Mouse (Mus musculus) midbrain, embryonic 12.5 days (tissue): ENCODE measurements around the gene Igsf3. TPM values are rescaled to one million over a fixed set of nuclear protein-coding genes. Genes with fewer than 3 reads are reported as not detected.

Source experiments
- ATAC-seq: fragments of 200-750 bp; cut with Nextera tagmentation; 2 replicates; pipeline ENCODE4 v1.8.0; 2017; ENCODE audit warnings: low read depth, moderate TSS enrichment, moderate library complexity; ENCODE audit not compliant: low FRiP score
- H3K27ac ChIP-seq: fragments of 300-500 bp; sonication (generic); replicated peaks from 2 replicates; pipeline ENCODE4 v1.5.1; 2016; ENCODE audit warnings: mild to moderate bottlenecking
- H3K27me3 ChIP-seq: fragments of 300-500 bp; sonication (generic); 2 replicates; pipeline ENCODE4 v1.6.1; 2016; ENCODE audit warnings: mild to moderate bottlenecking
- H3K36me3 ChIP-seq: fragments of 300-500 bp; sonication (generic); 2 replicates; pipeline ENCODE4 v1.6.1; 2016
- H3K4me1 ChIP-seq: fragments of 300-500 bp; sonication (generic); 2 replicates; pipeline ENCODE4 v1.6.1; 2016
- H3K4me2 ChIP-seq: fragments of 300-500 bp; sonication (generic); replicated peaks from 2 replicates; pipeline ENCODE4 v1.6.1; 2016; ENCODE audit warnings: mild to moderate bottlenecking, moderate library complexity
- H3K4me3 ChIP-seq: fragments of 300-500 bp; sonication (generic); 2 replicates; pipeline ENCODE4 v1.5.1; 2016; ENCODE audit warnings: mild to moderate bottlenecking
- H3K9ac ChIP-seq: fragments of 300-500 bp; sonication (generic); replicated peaks from 2 replicates; pipeline ENCODE4 v1.6.1; 2016; ENCODE audit warnings: mild to moderate bottlenecking, moderate library complexity
- H3K9me3 ChIP-seq: fragments of 300-500 bp; sonication (generic); 2 replicates; pipeline ENCODE4 v1.6.1; 2016; ENCODE audit warnings: mild to moderate bottlenecking
- WGBS: fragments of 180-500 bp; shearing (Covaris S2); methylation state at CpG from one replicate; pipeline ENCODE4 v1.1.7; 2016; 5-methylcytosine and 5-hydroxymethylcytosine counted together
- polyA plus RNA-seq: library from polyadenylated mRNA; unstranded; fragments of >200 nt; fragmentation: Nextera tagmentation; extraction: Ambion mirVana; gene quantifications from 2 replicates; pipeline ENCODE4 v1.2.1, GENCODE M21; 2016

Igsf3 gene
- polyA plus RNA-seq, 1 experiment from 2014 or later = 53.1 TPM

DNA sequence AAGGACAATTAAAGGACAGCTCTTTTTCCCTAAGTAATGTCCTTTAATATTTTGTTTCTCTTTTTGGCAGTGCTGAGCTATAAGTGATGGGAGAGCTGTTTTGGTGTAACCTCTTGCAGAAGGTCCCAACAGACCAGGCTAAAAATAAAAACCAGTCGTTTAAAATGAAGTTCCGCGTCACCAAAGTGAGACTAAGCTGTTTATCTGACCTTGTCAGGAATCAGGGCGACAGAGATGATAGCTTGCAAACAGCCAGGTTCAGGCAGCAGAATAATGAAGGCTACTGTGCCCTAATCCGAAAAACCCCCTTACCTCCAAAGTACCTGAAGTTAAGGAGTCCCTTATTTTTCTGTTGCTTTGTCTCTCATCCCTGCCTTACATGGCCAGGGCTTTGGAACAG, 21.2 kb upstream of the Igsf3 start:
- H3K4me3 ChIP-seq = no peak overlapping the region
- no peak overlapping the region for H3K9ac ChIP-seq
- 63% methylated on average over 5 of the region's 5 CpGs for WGBS
- ATAC-seq = no peak
- no peaks in the 10 kb centered on the region for H3K27me3 ChIP-seq
- no peaks in the 10 kb centered on the region for H3K36me3 ChIP-seq
- H3K4me2 ChIP-seq = no peak overlapping the region
- 0 out of 2 replicates have a peak, but pooled peaks cover 3% of the 10 kb centered on the region for H3K9me3 ChIP-seq
- 0 out of 2 replicates have a peak, but pooled peaks cover under 1% of the 10 kb centered on the region for H3K4me1 ChIP-seq
- H3K27ac ChIP-seq = no peak overlapping the region

DNA sequence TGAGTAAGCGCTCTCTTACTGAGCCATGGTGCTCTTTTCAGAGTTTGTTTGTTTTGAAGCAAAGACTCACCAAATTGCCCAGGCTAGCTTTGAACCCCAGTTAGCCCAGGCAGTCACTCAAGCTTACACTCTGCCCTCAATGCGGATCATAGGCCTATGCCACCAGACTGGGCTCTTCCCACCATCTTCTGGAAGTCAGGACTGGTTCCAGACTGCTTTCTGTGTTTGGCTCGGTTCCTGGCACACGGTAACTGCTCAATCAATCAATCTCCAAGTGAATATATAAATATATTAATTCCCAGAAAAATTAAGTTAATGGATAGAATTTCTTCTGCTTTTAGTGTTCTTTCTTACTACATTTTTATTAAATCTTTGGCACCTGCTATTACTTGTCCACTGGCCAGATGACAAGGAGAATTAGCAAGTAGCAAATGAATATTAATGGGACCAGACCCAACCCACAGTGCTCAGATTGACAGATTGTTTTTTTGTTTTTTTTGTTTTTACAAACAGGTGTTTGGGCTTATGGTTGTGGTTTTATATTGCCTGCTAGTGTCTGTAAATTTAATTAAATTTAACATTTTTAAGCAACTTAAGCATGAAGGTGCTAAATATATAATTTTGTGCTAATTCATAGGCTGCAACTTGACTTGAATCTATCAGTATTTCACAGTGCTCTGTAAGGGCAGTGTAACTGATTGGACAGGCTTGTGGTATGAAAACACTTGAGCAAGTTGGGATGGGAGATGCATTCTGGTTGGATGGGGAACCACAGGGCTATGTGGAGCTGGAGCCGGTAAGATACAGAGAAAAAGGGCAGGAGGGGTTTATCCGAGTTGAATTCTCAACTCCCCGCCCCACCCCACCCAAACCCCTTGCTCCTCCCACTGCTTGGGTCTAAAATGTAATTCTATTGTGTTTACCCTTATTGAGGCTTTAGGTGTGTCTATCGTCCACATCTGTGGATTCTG, 20.0 kb upstream of the Igsf3 start:
- Histone ChIP-seq H3K4me1 (no peaks in the 10 kb centered on the region), H3K27ac (no peak overlapping the region), H3K4me2 (no peak overlapping the region), H3K9ac (no peak overlapping the region), H3K4me3 (no peak overlapping the region), H3K36me3 (no peaks in the 10 kb centered on the region), H3K9me3 (0 out of 2 replicates have a peak, but pooled peaks cover 3% of the 10 kb centered on the region), H3K27me3 (no peaks in the 10 kb centered on the region)
- ATAC-seq = 0 out of 2 replicates have a peak, but pooled peaks have one; percentile 41
- WGBS = 81% methylated on average over 8 of the region's 8 CpGs

DNA sequence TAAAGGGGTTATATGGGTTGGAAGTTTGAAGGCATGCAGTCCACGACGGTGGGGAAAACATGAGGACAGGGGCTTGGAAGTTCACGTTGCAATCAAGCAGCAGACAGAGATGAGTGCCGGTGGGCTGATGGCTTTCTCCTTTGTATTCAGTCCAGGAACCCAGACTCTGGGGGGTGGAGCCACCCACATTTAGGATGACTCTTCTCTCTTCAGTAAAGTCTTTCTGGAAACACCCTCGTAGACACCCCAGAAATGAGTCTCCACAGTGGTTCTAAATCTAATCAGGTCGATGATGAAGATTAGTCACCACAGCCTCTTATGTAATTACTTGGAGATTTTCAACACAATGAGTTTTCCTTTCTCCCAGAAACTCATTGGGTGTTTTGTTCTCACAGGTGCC, 16.1 kb upstream of the Igsf3 start:
- Histone ChIP-seq H3K27ac (no peak overlapping the region), H3K27me3 (no peaks in the 10 kb centered on the region), H3K4me2 (no peak overlapping the region), H3K4me3 (no peak overlapping the region), H3K9ac (no peak overlapping the region), H3K4me1 (peaks cover 16% of the 10 kb centered on the region), H3K36me3 (no peaks in the 10 kb centered on the region), H3K9me3 (no peaks in the 10 kb centered on the region)
- 94% methylated on average over 6 of the region's 6 CpGs for WGBS
- no peak for ATAC-seq

DNA sequence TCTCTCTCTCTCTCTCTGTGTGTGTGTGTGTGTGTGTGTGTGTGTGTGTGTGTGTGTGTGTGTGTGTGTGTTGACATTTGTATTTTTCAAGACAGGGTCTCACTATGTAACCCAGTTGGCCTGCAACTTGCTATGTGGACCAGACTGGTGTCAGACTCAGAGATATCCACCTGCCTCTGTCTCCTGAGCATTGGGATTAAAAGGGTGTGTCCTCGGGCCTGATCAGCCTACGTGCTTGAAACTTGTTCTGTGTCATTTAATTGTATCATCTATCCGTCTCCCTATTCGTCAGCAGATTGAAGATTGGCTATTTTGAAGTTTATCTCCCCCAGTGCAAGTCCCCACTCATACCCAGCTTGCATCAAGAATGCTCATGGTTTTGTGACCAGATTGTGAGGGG, 14.5 kb upstream of the Igsf3 start:
- Histone ChIP-seq H3K4me1 (peaks cover 21% of the 10 kb centered on the region), H3K36me3 (no peaks in the 10 kb centered on the region), H3K9ac (no peak overlapping the region), H3K9me3 (no peaks in the 10 kb centered on the region), H3K27ac (no peak overlapping the region), H3K27me3 (no peaks in the 10 kb centered on the region), H3K4me3 (no peak overlapping the region), H3K4me2 (no peak overlapping the region)
- no peak for ATAC-seq
- WGBS = 87% methylated on average over 4 of the region's 4 CpGs

DNA sequence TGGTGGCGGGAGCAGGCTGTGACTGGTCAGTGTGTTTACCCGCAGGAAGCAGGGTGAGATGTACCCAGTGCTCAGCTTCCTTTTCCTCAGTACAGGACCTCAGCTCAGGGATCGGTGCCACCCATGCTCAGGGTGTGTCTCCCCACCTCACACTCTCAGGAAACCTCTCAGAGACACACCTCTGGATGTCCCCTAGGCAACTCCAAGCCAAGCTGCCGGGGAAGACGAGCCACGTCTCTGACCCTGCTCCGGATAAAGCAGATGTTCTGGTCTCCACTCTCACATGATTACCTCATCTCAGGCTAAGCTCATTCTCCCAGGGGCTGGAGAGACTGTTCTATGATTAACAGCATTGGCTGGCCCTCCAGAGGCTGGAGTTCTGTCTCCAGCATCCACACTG, 13.3 kb upstream of the Igsf3 start:
- H3K4me2 ChIP-seq = no peak overlapping the region
- peaks cover 21% of the 10 kb centered on the region for H3K4me1 ChIP-seq
- no peaks in the 10 kb centered on the region for H3K27me3 ChIP-seq
- no peaks in the 10 kb centered on the region for H3K9me3 ChIP-seq
- WGBS = 74% methylated on average over 7 of the region's 7 CpGs
- ATAC-seq = no peak
- H3K36me3 ChIP-seq = no peaks in the 10 kb centered on the region
- H3K9ac ChIP-seq = no peak overlapping the region
- no peak overlapping the region for H3K4me3 ChIP-seq
- no peak overlapping the region for H3K27ac ChIP-seq

DNA sequence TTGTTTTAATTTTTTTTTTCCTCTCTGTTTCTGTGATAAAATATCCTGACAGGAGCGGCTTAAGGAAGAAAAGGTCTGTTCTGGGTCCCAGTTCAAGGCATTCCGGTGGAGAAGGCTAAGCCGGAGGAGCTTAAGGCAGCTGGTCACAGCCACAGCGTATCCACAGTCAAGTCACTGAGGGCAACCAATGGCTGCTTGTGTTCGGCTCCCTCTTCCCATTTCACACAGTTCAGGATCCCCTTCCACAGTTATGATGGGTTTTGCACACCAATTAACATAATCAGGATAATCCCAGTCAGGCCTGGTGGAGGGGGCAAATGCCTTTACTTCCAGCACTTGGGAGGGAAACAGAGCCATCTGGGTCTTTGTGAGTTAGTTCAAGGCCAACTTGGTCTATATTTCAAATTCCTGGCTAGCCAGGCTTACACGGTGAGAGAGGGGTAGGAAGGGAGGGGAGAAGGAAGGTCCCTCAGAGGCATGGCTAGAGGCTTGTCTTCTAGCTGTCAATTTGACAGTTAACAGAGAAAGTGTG, 11.7 kb upstream of the Igsf3 start:
- peak overlapping the region; percentile 39; the same call in 1 of the 2 replicates for H3K27ac ChIP-seq
- H3K9ac ChIP-seq = no peak overlapping the region
- H3K4me2 ChIP-seq = no peak overlapping the region
- H3K4me1 ChIP-seq = peaks cover 21% of the 10 kb centered on the region
- no peaks in the 10 kb centered on the region for H3K9me3 ChIP-seq
- peak; percentile 90 for ATAC-seq
- H3K36me3 ChIP-seq = no peaks in the 10 kb centered on the region
- H3K4me3 ChIP-seq = no peak overlapping the region
- 13% methylated on average over 6 of the region's 6 CpGs for WGBS
- H3K27me3 ChIP-seq = no peaks in the 10 kb centered on the region

DNA sequence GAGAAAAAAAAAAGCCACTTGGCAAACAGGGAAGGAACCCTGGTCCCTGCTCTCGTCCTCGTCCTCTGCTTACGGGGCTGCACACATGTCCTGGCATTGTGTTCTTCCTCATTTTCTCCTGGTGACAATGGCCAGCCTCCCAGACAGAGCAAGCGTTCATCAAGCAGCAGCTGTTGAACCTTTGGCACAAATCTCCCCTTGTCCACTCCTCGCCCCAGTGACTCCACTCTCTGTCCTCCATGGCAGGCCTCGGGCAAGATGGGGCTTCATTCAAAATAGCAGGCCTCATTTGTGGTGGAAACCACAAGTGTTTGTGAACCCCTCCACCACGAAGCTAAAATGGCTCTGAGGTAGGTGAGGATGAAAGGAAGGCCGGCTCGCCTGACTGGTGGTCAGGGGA, 11.0 kb upstream of the Igsf3 start:
- Histone ChIP-seq H3K36me3 (no peaks in the 10 kb centered on the region), H3K9me3 (no peaks in the 10 kb centered on the region), H3K4me2 (no peak overlapping the region), H3K4me3 (no peak overlapping the region), H3K4me1 (peaks cover 21% of the 10 kb centered on the region), H3K27me3 (peaks cover 4% of the 10 kb centered on the region; the same call in 1 of the 2 replicates), H3K9ac (no peak overlapping the region), H3K27ac (no peak overlapping the region)
- ATAC-seq = no peak
- 39% methylated on average over 9 of the region's 9 CpGs for WGBS

DNA sequence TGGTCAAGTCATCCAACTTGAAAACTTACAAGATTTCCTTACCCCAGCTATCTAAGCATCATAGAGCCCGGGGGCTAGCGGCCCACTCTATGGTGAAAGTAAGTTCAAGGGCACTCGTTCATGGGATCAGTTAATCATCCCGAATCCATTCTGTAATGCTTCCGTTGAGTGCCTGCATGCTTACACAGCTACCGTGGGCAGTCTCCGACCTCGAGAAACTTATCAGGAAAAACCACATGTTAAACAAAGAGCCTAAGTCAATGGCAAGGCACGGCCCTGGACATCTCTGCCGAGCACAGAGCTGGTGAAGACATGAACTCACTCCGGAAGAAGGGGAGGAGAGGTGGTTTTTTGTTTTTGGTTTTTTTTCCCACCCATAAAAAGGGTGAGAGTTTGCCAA, 9.5 kb upstream of the Igsf3 start:
- Histone ChIP-seq H3K27ac (no peak overlapping the region), H3K9me3 (no peaks in the 10 kb centered on the region), H3K4me1 (peaks cover 21% of the 10 kb centered on the region), H3K4me2 (no peak overlapping the region), H3K4me3 (no peak overlapping the region), H3K27me3 (peaks cover 4% of the 10 kb centered on the region; the same call in 1 of the 2 replicates), H3K9ac (no peak overlapping the region), H3K36me3 (no peaks in the 10 kb centered on the region)
- WGBS = 79% methylated on average over 11 of the region's 11 CpGs
- ATAC-seq = no peak

DNA sequence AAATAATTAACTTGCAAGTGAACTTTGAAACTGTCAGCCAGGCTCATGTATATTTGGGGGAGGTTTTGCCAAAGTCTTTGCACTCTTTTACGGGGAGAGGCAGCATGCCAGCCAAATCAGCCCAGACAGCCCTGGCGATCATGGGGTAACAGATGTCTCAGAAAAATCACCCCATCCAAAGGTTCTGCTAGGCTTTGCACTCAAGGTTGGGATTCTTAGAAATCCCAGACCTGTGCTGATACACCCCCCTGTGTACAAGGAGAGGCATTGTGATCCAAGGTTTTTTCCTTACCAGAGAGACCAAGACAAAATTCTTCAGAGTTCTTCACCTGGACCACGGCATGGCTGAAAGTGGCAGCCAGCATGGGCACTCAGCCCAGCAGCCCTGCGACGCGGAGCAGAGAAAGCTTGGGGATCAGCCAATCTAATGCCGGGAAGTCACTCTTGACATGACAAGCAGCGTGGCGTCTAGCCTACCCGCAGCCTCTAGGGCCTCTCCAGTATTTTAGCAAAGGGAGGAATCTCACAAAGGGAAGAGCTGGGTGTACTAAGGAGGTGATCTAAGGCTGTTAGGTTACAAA, 7.5 kb upstream of the Igsf3 start:
- Histone ChIP-seq H3K27me3 (peaks cover 12% of the 10 kb centered on the region; the same call in 1 of the 2 replicates), H3K9ac (no peak overlapping the region), H3K36me3 (no peaks in the 10 kb centered on the region), H3K4me2 (no peak overlapping the region), H3K4me1 (peaks cover 18% of the 10 kb centered on the region), H3K9me3 (no peaks in the 10 kb centered on the region), H3K4me3 (no peak overlapping the region), H3K27ac (no peak overlapping the region)
- no peak for ATAC-seq
- 61% methylated on average over 10 of the region's 10 CpGs for WGBS

DNA sequence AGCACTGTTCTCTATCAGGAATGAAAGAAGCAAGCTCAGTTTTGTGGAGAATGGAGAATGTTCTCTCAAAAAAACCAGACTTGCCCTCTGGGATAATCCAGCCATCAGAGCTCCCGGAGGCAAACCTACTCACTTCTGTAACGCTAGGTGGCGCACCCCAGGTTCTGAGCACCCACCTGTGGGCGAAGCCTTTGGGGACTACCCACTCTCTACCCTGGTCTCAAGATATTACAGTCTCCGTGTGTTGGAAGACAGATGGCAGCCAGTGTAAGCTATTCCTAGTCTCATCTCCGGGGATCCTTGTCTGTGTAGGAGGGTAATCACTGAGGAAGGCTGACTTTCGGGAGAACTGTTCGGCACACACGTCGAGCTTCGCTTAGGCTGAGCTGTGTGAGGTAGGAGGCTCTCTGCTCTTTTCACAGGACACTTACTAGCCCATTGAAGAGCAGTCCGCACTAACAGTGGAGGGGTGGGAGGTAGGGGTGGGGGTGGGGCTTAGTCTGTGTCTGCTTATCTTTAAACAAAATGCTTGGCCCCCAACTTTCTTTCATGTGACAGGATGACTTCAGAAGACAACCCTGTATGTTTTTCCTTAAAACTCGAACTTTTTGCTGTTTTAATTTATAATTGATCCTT, 4.4 kb upstream of the Igsf3 start:
- H3K36me3 ChIP-seq = no peaks in the 10 kb centered on the region
- H3K27me3 ChIP-seq = peaks cover 15% of the 10 kb centered on the region; the same call in 1 of the 2 replicates
- no peak overlapping the region for H3K27ac ChIP-seq
- H3K4me1 ChIP-seq = 0 out of 2 replicates have a peak, but pooled peaks cover 3% of the 10 kb centered on the region
- WGBS = 42% methylated on average over 13 of the region's 13 CpGs
- H3K4me3 ChIP-seq = no peak overlapping the region
- no peak for ATAC-seq
- H3K9me3 ChIP-seq = no peaks in the 10 kb centered on the region
- H3K9ac ChIP-seq = no peak overlapping the region
- no peak overlapping the region for H3K4me2 ChIP-seq

DNA sequence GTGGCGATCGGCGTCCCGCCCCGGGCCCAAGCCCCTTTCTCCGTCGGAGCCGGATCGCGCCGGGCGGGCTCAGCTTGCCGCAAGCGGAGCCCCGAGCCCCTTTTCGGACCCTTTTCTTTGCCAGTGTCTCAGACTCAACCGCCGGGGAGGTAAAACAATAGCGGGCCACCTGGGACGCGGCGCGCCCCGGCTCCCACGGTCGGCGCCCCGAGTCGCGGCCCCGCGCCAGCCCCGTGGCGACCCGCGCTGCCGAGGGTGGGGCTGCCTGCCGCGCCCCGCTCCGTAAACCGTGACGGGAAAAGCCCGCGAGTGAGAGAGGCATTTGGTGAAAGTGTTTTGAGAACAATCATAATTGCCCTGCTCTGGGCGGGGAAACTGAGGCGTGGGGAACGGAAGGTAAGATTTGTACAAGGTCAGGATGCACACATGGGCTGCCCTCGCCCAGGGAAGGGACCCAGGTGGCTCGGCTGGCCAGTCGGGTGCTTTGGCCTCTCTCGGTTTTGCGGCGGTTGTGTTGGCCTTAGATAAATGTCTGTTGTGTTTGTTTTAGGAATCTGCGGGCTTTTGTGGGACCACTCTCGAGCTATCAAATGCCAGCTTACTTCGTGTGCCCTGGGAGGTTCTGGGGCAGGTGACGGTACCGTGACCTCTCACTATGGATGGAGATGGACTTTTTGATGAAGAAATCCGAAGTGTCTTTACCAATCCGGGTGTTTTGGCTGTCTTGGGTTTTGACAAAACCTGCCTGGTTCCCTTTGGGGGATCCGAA, 557 bp downstream of the Igsf3 start:
- H3K27ac ChIP-seq = peak overlapping the region; percentile 81
- ATAC-seq = peak; percentile 5; the same call in 1 of the 2 replicates

More for the DNA sequence above, 557 bp downstream of the Igsf3 start:
- Histone ChIP-seq H3K4me2 (peak overlapping the region; percentile 93), H3K27me3 (peaks cover 10% of the 10 kb centered on the region; the same call in 1 of the 2 replicates), H3K36me3 (no peaks in the 10 kb centered on the region), H3K9me3 (no peaks in the 10 kb centered on the region), H3K4me1 (peaks cover 46% of the 10 kb centered on the region), H3K4me3 (peak overlapping the region; percentile 86), H3K9ac (peak overlapping the region; percentile 90)
- under 1% methylated on average over 62 of the region's 62 CpGs for WGBS
